Mouse (Mus musculus): Measurements from ENCODE around the gene Scarb1. TPM values are rescaled to one million over a fixed set of nuclear protein-coding genes. Genes with fewer than 3 reads are reported as not detected.

The Scarb1 gene
- polyA plus RNA-seq, 1 experiment, result not detected

DNA sequence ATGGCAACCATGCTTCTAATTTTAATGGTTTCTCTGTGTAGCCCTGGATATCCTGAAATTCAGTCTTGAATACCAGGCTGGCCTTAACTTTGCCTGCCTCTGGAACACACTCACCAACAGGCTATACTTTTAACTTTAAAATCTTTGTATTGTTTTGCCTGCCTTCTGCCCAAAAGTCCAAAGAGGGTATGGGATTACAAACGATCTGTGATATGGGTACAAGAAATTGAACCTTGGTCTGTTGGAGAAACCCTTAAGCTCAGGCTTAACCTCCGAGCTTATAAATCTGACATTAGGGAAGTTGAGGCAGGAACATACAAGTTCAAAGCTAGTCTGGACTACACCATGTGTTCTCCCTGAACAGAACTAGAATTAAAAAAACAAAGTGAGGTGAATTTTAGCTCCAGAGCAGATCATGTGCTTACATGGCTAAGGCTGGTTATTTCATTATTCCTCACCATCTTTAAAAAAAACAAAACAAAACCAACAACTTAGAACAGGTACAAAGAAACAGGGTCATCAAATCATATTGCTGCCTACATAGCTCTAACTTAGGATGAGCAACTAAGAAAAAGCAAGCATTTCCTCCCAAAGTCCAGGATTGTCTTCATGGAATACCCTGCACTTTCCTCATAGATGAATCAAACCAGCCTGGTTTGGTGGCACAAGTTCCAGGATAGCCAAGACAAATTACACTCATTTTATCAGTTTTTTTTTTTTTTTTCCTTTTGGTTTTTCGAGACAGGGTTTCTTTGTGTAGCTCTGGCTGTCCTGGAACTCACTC lies 42.9 kb upstream of the Scarb1 start:
- TF ChIP-seq CTCF (IDR thresholded peaks at IDR 0.05; ENCODE audit: insufficient read depth, low read depth, low read length) (no peak), POLR2A (IDR thresholded peaks at IDR 0.05; ENCODE audit: insufficient read depth, low read depth, low read length) (no peak)
- H3K4me3 ChIP-seq (ENCODE audit: insufficient read depth, low read depth, low read length), result no peak overlapping the region
- no peak overlapping the region for H3K27ac ChIP-seq (ENCODE audit: insufficient read depth, low read depth, low read length)
- no peaks in the 10 kb centered on the region for H3K4me1 ChIP-seq (ENCODE audit: control insufficient read depth, insufficient read depth, low read length)
- 49% methylated on average over 3 of the region's 3 CpGs for WGBS

DNA sequence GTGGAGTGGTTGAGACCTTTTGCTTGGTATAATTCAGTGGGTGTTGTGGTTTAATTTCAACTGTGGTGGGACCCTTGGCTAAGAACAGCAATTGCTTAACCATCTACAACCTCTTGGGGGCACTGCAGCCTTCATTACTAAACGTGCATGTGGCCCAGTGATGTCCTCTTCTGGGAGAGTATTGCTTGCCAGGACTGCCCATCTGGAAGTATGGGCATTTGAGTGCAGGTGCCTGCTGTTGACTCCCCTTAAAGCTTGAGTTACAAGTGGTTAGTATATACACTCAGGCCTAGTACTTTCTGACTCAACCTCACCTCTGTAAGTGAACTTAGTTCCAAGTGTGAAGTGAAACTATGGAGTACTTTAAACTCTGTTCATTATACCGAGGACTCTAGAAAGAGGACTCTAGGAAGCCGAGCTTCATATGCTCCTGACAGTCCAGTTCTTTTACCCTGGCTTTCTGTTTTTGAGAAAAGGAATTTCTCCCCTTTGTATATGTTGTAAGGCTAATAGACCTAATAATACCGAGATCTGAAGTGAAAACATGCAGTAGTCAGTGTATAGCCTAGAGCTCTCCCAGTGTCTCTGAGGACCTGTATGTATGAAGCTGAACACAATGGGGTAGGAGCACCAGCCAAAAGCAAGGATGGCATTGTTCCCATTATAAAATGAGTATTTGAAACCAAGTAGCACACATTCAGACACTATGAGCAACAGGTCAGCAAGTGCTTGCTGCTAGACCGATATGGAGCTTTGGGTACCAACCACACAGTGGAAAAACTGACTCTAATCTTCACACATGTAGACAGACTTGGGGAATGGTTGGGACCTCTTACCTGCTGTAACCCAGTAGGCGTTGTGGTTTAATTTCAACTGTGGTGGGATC lies 42.0 kb upstream of the Scarb1 start:
- Histone ChIP-seq H3K27ac (ENCODE audit: insufficient read depth, low read depth, low read length) (no peak overlapping the region), H3K4me3 (ENCODE audit: insufficient read depth, low read depth, low read length) (no peak overlapping the region), H3K4me1 (ENCODE audit: control insufficient read depth, insufficient read depth, low read length) (no peaks in the 10 kb centered on the region)
- 20% methylated on average over 6 of the region's 6 CpGs for WGBS
- no peak for TF ChIP-seq CTCF (IDR thresholded peaks at IDR 0.05; ENCODE audit: insufficient read depth, low read depth, low read length)
- no peak for TF ChIP-seq POLR2A (IDR thresholded peaks at IDR 0.05; ENCODE audit: insufficient read depth, low read depth, low read length)

DNA sequence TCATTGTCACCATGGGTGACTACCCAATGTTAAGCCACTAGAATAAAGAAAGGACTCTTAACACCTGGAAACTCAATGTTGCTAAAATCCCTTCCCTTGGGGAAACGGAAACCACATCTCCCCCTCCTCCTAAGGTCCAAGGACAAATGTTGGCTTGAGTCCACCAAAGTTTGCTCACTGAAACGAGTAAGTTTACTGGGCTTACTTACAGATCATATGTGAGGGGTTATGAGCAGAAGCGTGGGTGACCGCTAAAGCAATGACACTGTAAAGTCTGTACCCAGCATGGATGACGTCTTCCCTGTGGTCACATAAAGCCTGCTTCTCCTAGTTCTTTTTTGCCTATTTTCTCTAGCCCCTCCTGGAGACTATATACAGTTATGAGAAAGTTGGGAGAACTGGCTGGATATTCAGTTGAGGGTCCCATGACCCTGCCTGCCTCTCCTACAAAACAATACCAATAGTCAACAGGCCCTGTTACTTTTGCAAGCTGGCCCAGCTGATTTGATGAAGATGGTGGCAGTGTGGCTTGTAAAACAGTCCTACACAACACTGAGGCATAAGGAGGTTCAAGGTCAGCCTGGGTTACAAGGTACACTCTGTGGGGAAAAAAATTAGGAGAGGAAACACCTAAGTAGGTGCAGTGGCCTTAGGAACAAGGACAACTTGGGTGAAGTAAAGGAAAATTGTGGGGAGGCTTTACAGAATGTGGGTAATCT lies 41.2 kb upstream of the Scarb1 start:
- Histone ChIP-seq H3K4me1 (ENCODE audit: control insufficient read depth, insufficient read depth, low read length) (no peaks in the 10 kb centered on the region), H3K27ac (ENCODE audit: insufficient read depth, low read depth, low read length) (no peak overlapping the region), H3K4me3 (ENCODE audit: insufficient read depth, low read depth, low read length) (no peak overlapping the region)
- WGBS, result 65% methylated on average over 5 of the region's 5 CpGs
- TF ChIP-seq POLR2A (IDR thresholded peaks at IDR 0.05; ENCODE audit: insufficient read depth, low read depth, low read length), result no peak
- no peak for TF ChIP-seq CTCF (IDR thresholded peaks at IDR 0.05; ENCODE audit: insufficient read depth, low read depth, low read length)

DNA sequence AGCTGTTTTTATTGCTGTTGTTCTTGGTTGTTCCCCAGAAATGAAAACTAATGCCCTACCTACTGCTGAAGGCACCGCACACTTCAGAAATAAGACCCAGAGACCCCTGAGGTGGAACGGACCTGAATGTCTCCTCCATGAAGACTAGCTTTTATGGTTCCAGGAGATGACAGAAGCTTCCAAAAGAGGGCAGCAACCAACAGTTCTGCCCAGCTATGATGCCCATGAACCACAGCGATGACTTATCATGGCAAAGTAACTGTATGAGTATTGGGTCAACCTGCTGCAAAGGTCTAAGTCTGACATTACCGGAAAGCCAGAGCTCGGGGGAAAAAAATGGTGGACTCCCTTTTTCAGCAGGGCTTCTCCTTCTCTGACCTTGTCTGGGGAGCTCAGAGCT lies 38.0 kb upstream of the Scarb1 start:
- H3K4me3 ChIP-seq (ENCODE audit: insufficient read depth, low read depth, low read length), result no peak overlapping the region
- TF ChIP-seq POLR2A (IDR thresholded peaks at IDR 0.05; ENCODE audit: insufficient read depth, low read depth, low read length), result no peak
- no peak for TF ChIP-seq CTCF (IDR thresholded peaks at IDR 0.05; ENCODE audit: insufficient read depth, low read depth, low read length)
- H3K27ac ChIP-seq (ENCODE audit: insufficient read depth, low read depth, low read length), result no peak overlapping the region
- no peaks in the 10 kb centered on the region for H3K4me1 ChIP-seq (ENCODE audit: control insufficient read depth, insufficient read depth, low read length)
- WGBS, result 74% methylated on average over 5 of the region's 5 CpGs

DNA sequence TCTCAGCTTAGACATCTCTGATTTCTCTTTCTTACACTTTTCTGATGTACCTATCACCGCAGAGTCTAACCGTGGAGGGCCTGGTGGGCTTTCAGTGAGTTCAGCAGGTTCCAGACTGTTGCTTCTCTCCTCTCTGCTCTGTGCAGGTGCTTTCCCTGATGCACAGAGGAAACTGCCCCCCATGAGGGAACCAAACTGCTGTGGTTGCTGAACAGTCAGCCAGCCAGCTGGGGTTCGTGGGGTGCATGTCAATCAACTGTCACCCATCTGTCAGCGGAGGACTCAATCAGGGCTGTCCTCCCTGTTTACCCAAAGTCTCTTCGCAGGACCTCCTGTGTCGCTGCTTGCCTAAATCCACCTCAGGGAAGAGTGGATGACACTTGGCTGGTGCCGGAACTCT lies 36.3 kb upstream of the Scarb1 start:
- H3K4me3 ChIP-seq (ENCODE audit: insufficient read depth, low read depth, low read length), result no peak overlapping the region
- WGBS, result 83% methylated on average over 7 of the region's 7 CpGs
- no peak for TF ChIP-seq CTCF (IDR thresholded peaks at IDR 0.05; ENCODE audit: insufficient read depth, low read depth, low read length)
- no peak for TF ChIP-seq POLR2A (IDR thresholded peaks at IDR 0.05; ENCODE audit: insufficient read depth, low read depth, low read length)
- H3K4me1 ChIP-seq (ENCODE audit: control insufficient read depth, insufficient read depth, low read length), result no peaks in the 10 kb centered on the region
- no peak overlapping the region for H3K27ac ChIP-seq (ENCODE audit: insufficient read depth, low read depth, low read length)

DNA sequence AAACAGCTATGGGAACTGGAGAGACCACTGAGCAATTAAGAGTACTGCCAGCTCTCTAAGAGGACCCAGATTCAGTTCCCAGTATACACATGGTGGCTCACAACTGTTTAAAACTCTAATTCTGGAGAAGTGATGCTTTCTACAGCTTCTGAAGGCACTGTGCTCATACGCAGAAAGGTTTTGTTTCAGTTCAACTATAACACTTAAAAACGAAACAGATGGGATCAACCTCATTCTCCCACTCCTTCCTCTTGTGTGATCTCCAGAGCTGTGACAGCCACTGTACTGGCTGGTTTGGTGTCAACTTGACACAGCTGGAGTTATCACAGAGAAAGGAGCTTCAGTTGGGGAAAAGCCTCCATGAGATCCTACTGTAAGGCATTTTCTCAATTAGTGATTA lies 35.0 kb upstream of the Scarb1 start:
- Histone ChIP-seq H3K4me3 (ENCODE audit: insufficient read depth, low read depth, low read length) (no peak overlapping the region), H3K4me1 (ENCODE audit: control insufficient read depth, insufficient read depth, low read length) (no peaks in the 10 kb centered on the region), H3K27ac (ENCODE audit: insufficient read depth, low read depth, low read length) (no peak overlapping the region)
- WGBS, result 77% methylated on average over 2 of the region's 2 CpGs
- TF ChIP-seq POLR2A (IDR thresholded peaks at IDR 0.05; ENCODE audit: insufficient read depth, low read depth, low read length) (no peak), CTCF (IDR thresholded peaks at IDR 0.05; ENCODE audit: insufficient read depth, low read depth, low read length) (no peak)

DNA sequence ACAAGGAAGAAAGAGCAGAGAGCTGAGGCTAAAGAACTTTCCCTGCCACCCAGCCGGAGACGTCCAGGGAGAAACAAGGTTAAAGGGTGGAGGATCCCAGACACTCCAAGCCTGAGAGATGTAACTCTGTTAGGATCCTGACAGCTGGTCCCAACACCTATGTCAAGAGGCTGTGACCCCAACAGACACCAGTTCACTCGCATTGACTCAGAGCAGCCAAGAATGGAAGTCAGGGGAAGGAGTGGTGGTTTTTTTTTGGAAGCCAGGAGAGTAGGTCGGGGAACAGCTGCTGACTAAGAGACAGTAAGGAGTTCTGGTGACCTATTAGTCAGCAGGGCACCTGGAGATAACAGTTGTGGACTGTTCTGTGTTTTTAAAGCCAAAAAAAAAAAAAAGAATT lies 31.1 kb upstream of the Scarb1 start:
- Histone ChIP-seq H3K4me1 (ENCODE audit: control insufficient read depth, insufficient read depth, low read length) (no peaks in the 10 kb centered on the region), H3K27ac (ENCODE audit: insufficient read depth, low read depth, low read length) (no peak overlapping the region), H3K4me3 (ENCODE audit: insufficient read depth, low read depth, low read length) (no peak overlapping the region)
- TF ChIP-seq CTCF (IDR thresholded peaks at IDR 0.05; ENCODE audit: insufficient read depth, low read depth, low read length) (no peak), POLR2A (IDR thresholded peaks at IDR 0.05; ENCODE audit: insufficient read depth, low read depth, low read length) (no peak)
- 72% methylated on average over 4 of the region's 4 CpGs for WGBS

DNA sequence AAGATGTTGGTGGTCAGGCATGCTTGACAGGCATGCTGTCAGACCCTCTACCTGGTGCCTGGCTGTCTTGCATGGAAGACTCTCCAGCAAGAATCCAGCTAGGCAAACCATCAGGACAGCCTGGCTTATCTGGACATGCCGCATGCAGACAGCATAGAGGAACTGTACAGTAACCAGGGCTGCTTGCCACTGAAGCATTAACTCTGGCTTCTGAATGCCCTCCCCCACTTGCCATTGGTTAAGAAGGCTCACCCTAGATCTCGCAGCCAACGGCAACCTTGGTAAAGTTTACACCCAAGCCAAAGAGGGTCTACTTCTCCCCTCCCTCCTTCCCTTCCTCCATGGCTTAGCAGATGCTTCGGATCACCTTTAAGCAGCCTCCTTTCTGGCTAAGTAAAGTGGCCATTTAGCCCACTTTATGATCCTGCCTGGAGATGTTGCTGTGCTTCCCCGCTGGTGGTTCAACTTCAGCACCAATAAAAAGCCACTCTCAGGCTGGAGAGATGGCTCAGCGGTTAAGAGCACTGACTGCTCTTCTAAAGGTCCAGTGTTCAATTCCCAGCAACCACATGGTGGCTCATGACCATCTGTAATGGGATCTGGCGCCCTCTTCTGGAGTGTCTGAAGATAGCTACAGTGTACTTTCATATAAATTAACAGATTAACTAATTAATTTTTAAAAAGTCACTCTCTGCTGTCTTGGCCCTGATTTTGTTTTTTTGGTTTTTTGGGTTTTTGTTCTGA lies 30.2 kb upstream of the Scarb1 start:
- Histone ChIP-seq H3K4me1 (ENCODE audit: control insufficient read depth, insufficient read depth, low read length) (no peaks in the 10 kb centered on the region), H3K4me3 (ENCODE audit: insufficient read depth, low read depth, low read length) (no peak overlapping the region), H3K27ac (ENCODE audit: insufficient read depth, low read depth, low read length) (no peak overlapping the region)
- 79% methylated on average over 7 of the region's 7 CpGs for WGBS
- no peak for TF ChIP-seq POLR2A (IDR thresholded peaks at IDR 0.05; ENCODE audit: insufficient read depth, low read depth, low read length)

Data from olfactory bulb, adult 2 months (tissue).